Mouse (Mus musculus): Measurements from ENCODE around the gene Ttc28. TPM values are rescaled to one million over a fixed set of nuclear protein-coding genes. Genes with fewer than 3 reads are reported as not detected.
"Not testable (repeated sequence)": the region's sequence is repeated elsewhere in the genome, so short reads cannot be mapped to it uniquely, and the experiment has no call there.

The Ttc28 gene
- polyA plus RNA-seq, 1 experiment = 5.5 TPM

DNA sequence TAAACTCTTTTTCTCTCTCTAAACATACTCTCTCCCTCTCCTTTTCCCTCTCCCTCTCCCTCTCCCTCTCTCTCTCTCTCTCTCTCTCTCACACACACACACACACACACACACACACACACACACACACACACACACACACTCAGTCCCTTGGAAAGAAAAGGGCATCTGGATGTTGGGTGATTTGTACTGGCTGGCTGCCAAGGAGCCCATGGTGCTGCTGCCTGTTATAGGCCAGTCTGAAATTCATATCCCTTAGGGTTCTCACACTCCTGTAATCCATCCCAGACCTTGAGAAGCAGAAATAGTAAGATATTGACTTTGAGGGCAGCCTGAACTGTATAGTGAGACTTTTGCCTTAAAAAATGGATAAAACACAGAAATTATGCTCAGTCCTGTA lies 4.9 kb upstream of the Ttc28 start:
- Histone ChIP-seq H3K27ac (ENCODE audit: insufficient read depth, low read length) (no peak overlapping the region), H3K4me3 (replicated peaks; ENCODE audit: insufficient read depth, low read depth, low read length) (no peak overlapping the region), H3K27me3 (ENCODE audit: control insufficient read depth, insufficient read depth, low read length) (no peaks in the 10 kb centered on the region), H3K4me1 (ENCODE audit: control insufficient read depth, insufficient read depth, low read length) (no peaks in the 10 kb centered on the region)
- TF ChIP-seq POLR2A (IDR thresholded peaks at IDR 0.05; ENCODE audit: borderline replicate concordance, insufficient read depth, low read length) (no peak), CTCF (IDR thresholded peaks at IDR 0.05; ENCODE audit: borderline replicate concordance, insufficient read depth, low read depth, low read length) (no peak)
- DNase-seq = no peak

DNA sequence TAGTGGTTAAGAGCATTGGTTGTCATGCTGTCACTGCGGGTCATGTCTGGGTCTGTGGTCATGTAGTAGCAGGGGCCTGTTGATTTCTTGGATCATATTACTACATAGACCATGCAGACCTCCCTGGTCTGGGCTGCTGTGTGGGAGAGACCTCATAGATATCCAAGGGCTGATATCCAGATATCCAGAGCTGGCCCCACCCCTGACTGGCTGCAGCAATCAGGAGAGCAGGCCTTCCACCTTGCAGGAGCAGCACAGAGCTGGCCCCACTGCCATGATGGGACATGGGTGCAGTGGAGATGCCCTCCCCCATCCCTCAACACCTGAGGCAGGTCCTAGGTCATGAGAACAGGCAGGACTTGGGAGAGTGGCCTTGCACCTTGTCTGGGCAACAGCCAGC lies 4.3 kb upstream of the Ttc28 start:
- no peak overlapping the region for H3K4me3 ChIP-seq (replicated peaks; ENCODE audit: insufficient read depth, low read depth, low read length)
- H3K27ac ChIP-seq (ENCODE audit: insufficient read depth, low read length) = no peak overlapping the region
- no peaks in the 10 kb centered on the region for H3K4me1 ChIP-seq (ENCODE audit: control insufficient read depth, insufficient read depth, low read length)
- WGBS = 61% methylated on average over 1 of the region's 1 CpGs
- no peaks in the 10 kb centered on the region for H3K27me3 ChIP-seq (ENCODE audit: control insufficient read depth, insufficient read depth, low read length)
- no peak for DNase-seq
- no peak for TF ChIP-seq CTCF (IDR thresholded peaks at IDR 0.05; ENCODE audit: borderline replicate concordance, insufficient read depth, low read depth, low read length)
- TF ChIP-seq POLR2A (IDR thresholded peaks at IDR 0.05; ENCODE audit: borderline replicate concordance, insufficient read depth, low read length) = no peak

DNA sequence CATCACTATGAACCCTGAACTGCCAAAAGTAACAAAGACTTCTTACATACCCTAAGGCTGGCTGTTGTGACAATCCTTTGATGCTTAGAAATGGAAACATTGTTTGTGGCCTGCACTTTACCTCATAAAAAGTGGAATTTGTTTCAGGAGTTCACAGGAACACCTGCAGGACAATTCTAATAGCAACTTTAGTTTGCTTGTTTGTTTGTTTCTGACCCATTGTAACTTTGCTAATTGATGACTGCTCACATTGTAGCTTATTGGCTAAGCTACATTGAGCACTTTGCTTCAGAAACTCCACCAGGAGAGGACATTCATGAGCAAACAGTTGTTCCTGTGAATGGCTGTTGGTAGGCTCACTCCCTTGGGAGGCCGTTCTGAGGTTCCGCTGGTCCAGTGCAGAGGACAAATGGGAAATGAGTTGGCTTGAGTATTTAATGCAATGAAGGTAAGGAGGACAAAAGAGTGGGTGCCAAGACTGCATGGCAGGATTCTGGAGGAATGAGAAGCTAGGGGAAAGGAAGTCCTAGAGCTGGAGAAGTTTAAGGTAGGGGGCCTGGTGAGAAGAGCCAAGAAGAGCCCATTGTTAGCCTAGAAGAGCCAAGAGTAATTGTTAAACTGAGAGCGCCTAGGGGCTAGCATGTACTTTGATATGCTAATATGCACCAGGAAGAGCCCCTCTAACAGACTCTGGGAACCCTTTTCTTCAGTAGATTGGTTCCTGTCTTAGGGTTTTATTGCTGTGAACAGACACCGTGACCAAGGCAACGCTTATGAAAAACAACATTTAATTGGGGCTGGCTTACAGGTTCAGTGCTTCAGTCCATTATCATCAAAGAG lies 1.7 kb upstream of the Ttc28 start:
- Histone ChIP-seq H3K27me3 (ENCODE audit: control insufficient read depth, insufficient read depth, low read length) (no peaks in the 10 kb centered on the region), H3K4me1 (ENCODE audit: control insufficient read depth, insufficient read depth, low read length) (no peaks in the 10 kb centered on the region), H3K27ac (ENCODE audit: insufficient read depth, low read length) (no peak overlapping the region), H3K4me3 (replicated peaks; ENCODE audit: insufficient read depth, low read depth, low read length) (no peak overlapping the region)
- 85% methylated on average over 5 of the region's 5 CpGs for WGBS
- TF ChIP-seq CTCF (IDR thresholded peaks at IDR 0.05; ENCODE audit: borderline replicate concordance, insufficient read depth, low read depth, low read length) = no peak
- TF ChIP-seq POLR2A (IDR thresholded peaks at IDR 0.05; ENCODE audit: borderline replicate concordance, insufficient read depth, low read length) = no peak
- DNase-seq = no peak

DNA sequence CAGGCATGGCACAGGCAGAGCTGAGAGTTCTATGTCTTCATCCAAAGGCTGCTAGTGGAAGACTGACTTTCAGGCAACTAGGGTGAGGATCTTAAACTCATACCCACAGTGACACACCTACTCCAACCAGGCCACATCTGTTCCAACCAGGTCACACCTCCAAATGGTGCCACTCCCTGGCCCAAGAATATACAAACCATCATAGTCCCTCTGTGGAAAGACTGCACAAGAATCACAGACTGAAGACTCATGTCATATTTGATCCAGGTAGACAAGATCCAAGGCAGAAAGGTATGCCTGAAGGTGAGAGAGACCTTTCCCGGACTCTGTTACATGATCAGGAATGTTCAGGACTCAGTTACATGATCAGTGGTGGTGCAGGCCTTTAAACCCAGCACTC lies 1.1 kb upstream of the Ttc28 start:
- not testable (repeated sequence) for H3K27ac ChIP-seq (ENCODE audit: insufficient read depth, low read length); DNase-seq; H3K4me3 ChIP-seq (replicated peaks; ENCODE audit: insufficient read depth, low read depth, low read length); H3K4me1 ChIP-seq (ENCODE audit: control insufficient read depth, insufficient read depth, low read length); H3K27me3 ChIP-seq (ENCODE audit: control insufficient read depth, insufficient read depth, low read length)
- 98% methylated on average over 1 of the region's 1 CpGs for WGBS

DNA sequence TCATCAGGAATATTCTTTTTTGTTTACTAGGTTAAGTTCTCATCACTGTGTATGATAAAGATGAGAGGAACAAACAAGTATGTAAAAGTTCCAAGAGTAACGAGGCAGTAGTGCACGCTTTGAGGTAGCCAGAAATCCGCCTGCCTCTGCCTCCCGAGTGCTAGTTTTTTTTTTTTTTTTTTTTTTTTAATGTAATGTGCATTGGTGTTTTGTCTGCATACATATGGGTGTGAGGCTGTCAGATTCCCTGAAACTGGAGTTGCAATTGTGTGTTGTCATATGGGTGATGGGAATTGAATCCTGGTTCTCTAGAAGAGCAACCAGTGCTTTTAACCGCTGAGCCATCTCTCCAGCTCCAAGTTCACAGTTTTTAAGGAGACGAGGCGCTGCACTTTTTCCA lies 561 bp upstream of the Ttc28 start:
- Histone ChIP-seq H3K27me3 (ENCODE audit: control insufficient read depth, insufficient read depth, low read length) (no peaks in the 10 kb centered on the region), H3K27ac (ENCODE audit: insufficient read depth, low read length) (peak overlapping the region; percentile 44), H3K4me3 (replicated peaks; ENCODE audit: insufficient read depth, low read depth, low read length) (peak overlapping the region; percentile 65), H3K4me1 (ENCODE audit: control insufficient read depth, insufficient read depth, low read length) (no peaks in the 10 kb centered on the region)
- TF ChIP-seq CTCF (IDR thresholded peaks at IDR 0.05; ENCODE audit: borderline replicate concordance, insufficient read depth, low read depth, low read length) (no peak), POLR2A (IDR thresholded peaks at IDR 0.05; ENCODE audit: borderline replicate concordance, insufficient read depth, low read length) (no peak)
- DNase-seq = no peak
- 60% methylated on average over 7 of the region's 7 CpGs for WGBS

DNA sequence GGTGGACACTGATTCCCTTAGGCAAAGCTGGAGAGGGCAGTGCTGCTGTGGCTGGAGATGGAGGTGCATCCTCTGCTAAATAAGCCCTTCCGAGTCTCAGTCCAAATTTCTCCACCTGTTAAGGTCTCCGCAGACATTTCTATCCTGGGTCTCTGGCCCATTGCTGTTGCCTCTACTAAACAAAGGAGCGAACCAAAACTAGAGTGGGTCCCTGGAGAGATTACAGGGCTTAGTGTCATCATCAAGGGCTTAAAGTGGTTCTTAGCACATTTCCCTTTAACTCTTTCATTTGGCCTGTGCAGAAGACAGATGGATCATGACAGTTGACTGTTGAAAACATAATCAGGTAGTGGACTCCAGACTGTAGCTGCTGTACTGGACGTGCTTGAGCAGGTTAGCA lies 9.0 kb downstream of the Ttc28 start:
- WGBS = 73% methylated on average over 4 of the region's 4 CpGs
- no peaks in the 10 kb centered on the region for H3K4me1 ChIP-seq (ENCODE audit: control insufficient read depth, insufficient read depth, low read length)

DNA sequence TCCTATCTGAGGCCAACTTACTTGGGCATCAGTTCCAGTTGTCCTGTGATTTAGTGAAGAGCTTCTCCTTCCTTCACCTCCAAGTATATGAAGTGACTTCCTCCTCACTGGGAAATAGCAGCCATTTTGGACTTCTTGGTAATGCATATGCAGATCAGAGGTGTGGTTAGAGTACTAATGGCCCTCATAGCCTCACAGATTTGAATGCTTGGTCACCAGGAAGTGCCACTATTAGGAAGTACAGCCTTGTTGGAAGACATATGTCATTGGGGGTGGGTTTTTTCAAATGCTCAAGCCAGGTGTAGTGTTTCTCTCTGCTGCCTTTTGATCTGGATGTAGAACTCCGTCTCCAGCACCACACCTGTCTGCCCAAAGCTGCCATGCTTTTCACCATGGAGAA lies 10.3 kb downstream of the Ttc28 start:
- Histone ChIP-seq H3K27ac (ENCODE audit: insufficient read depth, low read length) (no peak overlapping the region), H3K4me1 (ENCODE audit: control insufficient read depth, insufficient read depth, low read length) (no peaks in the 10 kb centered on the region), H3K4me3 (replicated peaks; ENCODE audit: insufficient read depth, low read depth, low read length) (no peak overlapping the region), H3K27me3 (ENCODE audit: control insufficient read depth, insufficient read depth, low read length) (no peaks in the 10 kb centered on the region)
- TF ChIP-seq CTCF (IDR thresholded peaks at IDR 0.05; ENCODE audit: borderline replicate concordance, insufficient read depth, low read depth, low read length) (no peak), POLR2A (IDR thresholded peaks at IDR 0.05; ENCODE audit: borderline replicate concordance, insufficient read depth, low read length) (no peak)
- no peak for DNase-seq
- WGBS = 82% methylated on average over 1 of the region's 1 CpGs

More for the DNA sequence above, 9.0 kb downstream of the Ttc28 start:
- TF ChIP-seq CTCF (IDR thresholded peaks at IDR 0.05; ENCODE audit: borderline replicate concordance, insufficient read depth, low read depth, low read length) (no peak), POLR2A (IDR thresholded peaks at IDR 0.05; ENCODE audit: borderline replicate concordance, insufficient read depth, low read length) (no peak)
- H3K27me3 ChIP-seq (ENCODE audit: control insufficient read depth, insufficient read depth, low read length) = no peaks in the 10 kb centered on the region
- no peak for DNase-seq
- H3K4me3 ChIP-seq (replicated peaks; ENCODE audit: insufficient read depth, low read depth, low read length) = no peak overlapping the region
- no peak overlapping the region for H3K27ac ChIP-seq (ENCODE audit: insufficient read depth, low read length)

DNA sequence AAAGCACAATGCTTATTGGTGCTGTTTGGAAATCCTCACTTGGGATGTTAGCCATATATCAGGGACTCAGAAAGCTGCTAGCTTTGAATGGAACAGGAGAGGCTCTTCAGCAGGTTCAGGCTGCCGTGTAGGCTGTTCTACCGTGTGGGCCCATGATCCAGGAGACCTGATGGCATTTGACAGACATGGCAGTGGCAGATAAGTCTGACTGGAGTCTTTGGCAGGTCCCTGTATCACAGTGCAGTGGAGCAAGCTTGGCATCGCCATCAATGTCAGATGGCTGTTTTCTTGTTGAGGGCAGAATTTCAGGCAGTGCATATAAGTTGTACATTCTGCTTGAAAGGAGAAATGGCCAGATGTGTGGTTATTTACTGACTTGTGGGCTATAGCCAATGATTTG lies 11.0 kb downstream of the Ttc28 start:
- H3K4me1 ChIP-seq (ENCODE audit: control insufficient read depth, insufficient read depth, low read length) = no peaks in the 10 kb centered on the region
- TF ChIP-seq CTCF (IDR thresholded peaks at IDR 0.05; ENCODE audit: borderline replicate concordance, insufficient read depth, low read depth, low read length) = no peak
- no peak for TF ChIP-seq POLR2A (IDR thresholded peaks at IDR 0.05; ENCODE audit: borderline replicate concordance, insufficient read depth, low read length)
- H3K27ac ChIP-seq (ENCODE audit: insufficient read depth, low read length) = no peak overlapping the region
- DNase-seq = no peak
- no peak overlapping the region for H3K4me3 ChIP-seq (replicated peaks; ENCODE audit: insufficient read depth, low read depth, low read length)
- 34% methylated on average over 3 of the region's 3 CpGs for WGBS
- H3K27me3 ChIP-seq (ENCODE audit: control insufficient read depth, insufficient read depth, low read length) = no peaks in the 10 kb centered on the region
